Mouse (Mus musculus): ENCODE results near the gene Tsga10. TPM values are rescaled to one million over a fixed set of nuclear protein-coding genes. Genes with fewer than 3 reads are reported as not detected.

Gene Tsga10
- 0.29 and 0.43 TPM in 2 replicates for polyA plus RNA-seq (2012; rRNA removed)

DNA sequence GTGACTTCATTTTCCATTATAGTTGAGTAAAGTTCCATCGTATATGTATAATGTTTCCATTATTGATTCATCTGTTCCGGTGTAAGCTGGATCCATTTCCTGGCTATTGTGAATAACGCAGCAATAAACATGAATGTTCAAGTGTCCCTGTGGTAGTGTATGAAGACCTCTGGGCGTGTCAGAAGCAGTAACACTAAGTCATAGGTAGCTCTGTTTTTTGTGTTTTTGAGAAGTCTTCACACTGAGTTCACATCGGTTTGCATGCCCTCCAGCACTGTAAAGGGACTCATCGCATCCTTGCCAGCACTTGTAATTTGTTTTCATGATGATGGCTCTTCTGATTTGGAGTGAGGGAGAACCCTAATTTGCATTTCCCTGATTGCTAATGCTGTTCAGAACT, at the start of gene Tsga10:
Gene Tsga10, minus strand, starts transcription at position 144 of the 400 bp plus-strand sequence.
- 56% methylated on average over 6 of the region's 6 CpGs for WGBS
- DNase-seq (ENCODE audit: low read depth, low spot score), result no peak

DNA sequence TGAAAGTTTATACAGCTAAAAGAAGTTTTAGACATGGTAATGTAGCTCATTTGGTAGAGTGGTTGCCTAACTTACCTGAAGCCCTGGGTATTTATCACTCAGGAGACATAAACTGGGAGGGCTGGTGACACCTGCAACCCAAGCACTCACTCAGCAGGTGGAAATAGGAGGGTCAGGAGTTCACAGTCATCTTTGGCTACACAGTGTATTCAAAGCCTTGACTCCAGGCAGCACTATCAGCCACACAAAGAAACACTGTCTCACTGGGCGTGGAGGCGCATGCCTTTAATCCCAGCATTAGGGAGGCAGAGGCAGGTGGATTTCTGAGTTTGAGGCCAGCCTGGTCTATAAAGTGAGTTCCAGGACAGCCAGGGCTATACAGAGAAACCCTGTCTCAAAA, 46.5 kb upstream of the Tsga10 start:
- WGBS, result 67% methylated on average over 2 of the region's 2 CpGs
- DNase-seq (ENCODE audit: low read depth, low spot score), result no peak

DNA sequence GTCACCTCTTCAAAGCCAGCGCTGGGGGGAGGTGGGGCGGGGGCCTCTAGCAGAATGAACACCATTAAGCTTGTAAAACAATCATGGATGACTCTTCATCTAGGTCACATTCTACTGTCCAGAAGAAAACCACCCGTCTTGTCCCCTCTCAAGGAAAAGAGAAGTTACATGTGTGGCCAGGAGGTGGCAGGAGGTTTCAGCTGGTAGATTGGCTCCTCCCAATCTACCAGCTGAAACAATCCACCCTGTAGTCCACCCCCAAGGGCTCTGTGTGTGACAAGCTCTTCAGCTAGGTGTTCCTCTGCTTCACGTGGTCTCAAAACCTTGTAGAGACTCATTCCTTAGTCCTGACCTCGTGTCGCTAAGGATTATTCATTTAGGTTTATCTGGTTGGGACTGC, 36.9 kb upstream of the Tsga10 start:
- no peak for DNase-seq (ENCODE audit: low read depth, low spot score)
- WGBS, result 26% methylated on average over 6 of the region's 6 CpGs

DNA sequence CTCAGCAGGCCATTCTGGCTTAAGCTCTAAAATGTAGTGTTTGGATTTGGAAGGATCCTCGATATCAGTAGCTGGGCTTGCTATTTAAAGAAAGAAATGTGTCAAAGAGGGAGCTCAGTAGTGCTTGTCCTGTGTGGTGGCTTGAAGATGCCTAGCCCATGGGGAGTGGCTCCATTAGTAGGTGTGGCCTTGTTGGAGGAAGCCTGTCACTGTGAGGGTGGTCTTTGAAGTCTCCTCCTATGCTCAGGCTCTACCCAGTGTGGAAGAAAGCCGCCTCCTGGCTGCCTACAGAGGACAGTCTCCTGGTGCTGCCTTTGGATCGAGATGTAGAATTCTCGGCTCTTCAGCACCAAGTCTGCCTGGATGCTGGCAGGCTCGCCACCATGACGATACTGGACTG, 34.1 kb upstream of the Tsga10 start:
- no peak for DNase-seq (ENCODE audit: low read depth, low spot score)
- WGBS, result 62% methylated on average over 6 of the region's 6 CpGs

DNA sequence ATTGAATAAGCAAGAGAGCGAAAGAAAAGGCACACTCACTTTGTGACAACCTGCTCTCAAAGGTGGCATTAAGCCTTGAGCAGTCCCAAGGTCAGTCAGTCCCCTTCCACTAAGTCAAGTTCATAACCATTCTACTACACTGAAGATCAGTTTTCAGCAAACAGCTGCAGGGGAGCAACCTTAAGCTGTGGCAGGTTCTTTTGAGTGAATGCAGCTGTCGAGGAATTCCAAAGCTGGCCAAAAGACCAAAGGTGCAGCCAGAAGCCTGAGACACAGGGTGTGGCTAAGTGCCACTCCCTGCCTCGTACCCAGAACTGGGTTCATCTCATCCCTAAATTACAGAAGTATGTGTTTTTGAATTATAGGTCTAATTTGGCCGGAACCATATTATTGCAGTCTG, 33.6 kb upstream of the Tsga10 start:
- WGBS, result 35% methylated on average over 4 of the region's 4 CpGs

DNA sequence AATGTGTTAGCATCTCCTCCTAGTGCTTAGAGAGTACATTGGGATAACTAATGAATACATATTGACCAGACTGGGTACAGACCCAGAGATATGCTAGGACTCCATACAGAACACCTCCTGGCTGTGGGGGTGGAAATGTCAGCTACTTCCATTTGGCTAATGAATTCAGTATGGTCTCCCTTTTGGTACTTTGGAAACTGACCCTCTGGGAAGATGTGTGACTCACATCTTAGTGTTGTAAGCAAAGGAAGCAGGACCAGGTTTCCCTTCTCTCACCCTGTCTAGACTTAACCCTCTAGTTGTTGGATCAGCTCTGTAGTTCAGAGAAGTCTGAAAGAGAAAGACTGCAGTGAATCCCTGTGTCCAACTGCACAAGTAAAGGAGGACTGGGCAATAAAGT, 28.4 kb upstream of the Tsga10 start:
- DNase-seq (ENCODE audit: low read depth, low spot score), result no peak

More for the DNA sequence above, 33.6 kb upstream of the Tsga10 start:
- no peak for DNase-seq (ENCODE audit: low read depth, low spot score)

DNA sequence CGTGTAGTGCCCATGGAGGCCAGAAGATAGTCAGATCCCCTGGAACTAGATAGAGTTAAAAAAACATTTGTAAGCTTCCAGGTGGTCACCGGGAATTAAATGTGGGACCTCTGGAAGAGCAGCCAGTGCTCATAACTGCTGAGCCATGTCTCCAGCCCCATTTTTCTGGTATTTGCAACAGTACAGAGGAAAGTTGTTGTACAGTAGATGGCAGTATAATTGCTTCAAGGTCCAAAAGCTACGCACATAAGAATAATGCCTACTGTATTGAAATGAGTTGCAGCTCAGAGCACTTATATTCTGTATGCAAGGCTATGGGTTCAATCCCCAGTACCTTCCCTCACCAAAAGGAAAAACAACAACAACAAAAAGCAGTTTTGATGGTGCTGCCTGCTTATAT, 25.2 kb upstream of the Tsga10 start:
- 31% methylated on average over 3 of the region's 3 CpGs for WGBS
- no peak for DNase-seq (ENCODE audit: low read depth, low spot score)

DNA sequence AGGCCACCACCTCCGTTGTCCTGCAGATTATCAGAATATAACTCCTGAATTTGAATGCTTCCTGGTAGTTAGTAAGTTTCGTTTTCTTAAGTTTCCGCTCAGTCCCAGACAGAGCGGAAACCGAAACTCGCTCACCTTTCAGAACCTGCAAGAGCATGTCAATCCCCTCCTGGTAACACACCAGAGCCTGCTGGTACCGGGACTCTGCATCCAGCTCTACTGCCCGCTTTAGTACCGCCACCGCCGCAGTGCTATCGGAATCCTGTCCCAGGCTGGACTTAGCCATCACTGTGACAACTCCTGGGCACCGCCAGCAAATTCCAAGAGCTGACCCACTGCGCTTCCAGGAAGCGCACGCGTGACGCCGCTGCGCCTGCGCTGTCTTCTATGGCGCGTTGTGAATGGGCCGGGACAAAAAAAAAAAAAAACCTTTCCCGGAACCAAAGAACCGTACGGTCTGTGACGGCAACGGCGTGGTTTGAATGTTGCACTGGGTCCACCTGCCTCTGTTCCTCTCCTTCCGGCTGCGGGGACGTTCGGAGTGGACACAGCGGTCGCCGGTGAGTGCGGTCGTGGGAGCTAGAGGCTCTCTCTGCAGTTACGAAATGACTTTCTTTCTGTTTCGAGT, 23.9 kb upstream of the Tsga10 start, which contains the start of the genes Mitd1 and Mrpl30:
Gene Mitd1, minus strand, starts transcription at position 387 of the 628 bp plus-strand sequence.
Gene Mrpl30, plus strand, starts transcription at position 453 of the 628 bp plus-strand sequence.
- under 1% methylated on average over 41 of the region's 41 CpGs for WGBS
- DNase-seq (ENCODE audit: low read depth, low spot score), result peak; percentile 85

DNA sequence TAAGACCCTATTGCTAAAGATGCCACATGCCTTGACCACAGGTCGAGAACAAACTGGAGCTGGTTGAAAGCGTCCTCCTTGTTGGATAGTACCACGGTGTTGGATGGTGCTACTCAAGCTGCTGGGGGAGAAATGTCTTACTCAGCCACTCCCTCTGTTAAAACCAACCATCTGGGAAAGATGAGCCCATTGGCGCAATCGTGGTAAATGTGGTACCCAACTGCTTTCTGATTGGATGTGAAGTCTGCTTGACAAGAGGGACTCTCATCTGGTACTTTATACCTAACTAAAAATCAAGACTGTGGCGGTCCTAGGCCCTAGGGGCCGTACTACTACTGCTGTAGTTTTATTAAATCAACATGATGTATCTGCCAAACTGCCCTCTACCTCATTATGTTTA, 23.0 kb upstream of the Tsga10 start:
- no peak for DNase-seq (ENCODE audit: low read depth, low spot score)

DNA sequence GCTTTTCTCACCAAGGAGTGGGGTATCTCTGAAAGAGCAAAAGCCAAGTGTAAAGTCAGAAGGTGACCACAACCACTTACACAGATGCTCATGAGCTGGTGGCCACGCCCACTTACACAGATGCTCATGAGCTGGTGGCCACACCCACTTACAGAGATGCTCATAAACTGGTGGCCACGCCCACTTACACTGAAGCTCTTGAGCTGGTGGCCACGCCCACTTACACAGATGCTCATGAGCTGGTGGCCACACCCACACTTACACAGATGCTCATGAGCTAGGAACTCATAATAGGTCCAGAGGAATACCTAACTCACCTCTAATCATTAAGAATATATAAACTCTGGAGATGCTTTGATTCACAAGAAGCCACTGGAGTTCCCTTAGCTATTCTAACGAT, 18.2 kb upstream of the Tsga10 start:
- no peak for DNase-seq (ENCODE audit: low read depth, low spot score)
- WGBS, result 68% methylated on average over 4 of the region's 4 CpGs

More for the DNA sequence above, 23.0 kb upstream of the Tsga10 start:
- 79% methylated on average over 7 of the region's 7 CpGs for WGBS

DNA sequence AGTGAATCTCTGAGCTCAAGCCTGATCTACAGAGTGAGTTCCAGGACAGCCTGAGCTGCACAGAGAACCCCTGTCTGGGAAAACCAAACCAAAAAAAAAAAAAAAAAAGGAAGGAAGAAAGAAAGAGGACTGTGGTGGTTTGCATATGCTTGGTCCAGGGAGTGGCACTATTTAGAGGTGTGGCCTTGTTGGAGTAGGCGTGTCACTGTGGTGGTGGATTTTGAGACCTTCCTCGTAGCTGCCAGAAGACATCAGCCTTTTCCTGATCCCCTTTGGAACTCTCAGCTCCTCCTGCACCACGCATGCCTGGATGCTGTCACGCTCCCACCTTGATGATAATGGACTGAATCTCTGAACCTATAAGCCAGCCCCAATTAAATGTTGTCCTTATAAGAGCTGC, 17.2 kb upstream of the Tsga10 start:
- WGBS, result 67% methylated on average over 4 of the region's 4 CpGs
- DNase-seq (ENCODE audit: low read depth, low spot score), result no peak

DNA sequence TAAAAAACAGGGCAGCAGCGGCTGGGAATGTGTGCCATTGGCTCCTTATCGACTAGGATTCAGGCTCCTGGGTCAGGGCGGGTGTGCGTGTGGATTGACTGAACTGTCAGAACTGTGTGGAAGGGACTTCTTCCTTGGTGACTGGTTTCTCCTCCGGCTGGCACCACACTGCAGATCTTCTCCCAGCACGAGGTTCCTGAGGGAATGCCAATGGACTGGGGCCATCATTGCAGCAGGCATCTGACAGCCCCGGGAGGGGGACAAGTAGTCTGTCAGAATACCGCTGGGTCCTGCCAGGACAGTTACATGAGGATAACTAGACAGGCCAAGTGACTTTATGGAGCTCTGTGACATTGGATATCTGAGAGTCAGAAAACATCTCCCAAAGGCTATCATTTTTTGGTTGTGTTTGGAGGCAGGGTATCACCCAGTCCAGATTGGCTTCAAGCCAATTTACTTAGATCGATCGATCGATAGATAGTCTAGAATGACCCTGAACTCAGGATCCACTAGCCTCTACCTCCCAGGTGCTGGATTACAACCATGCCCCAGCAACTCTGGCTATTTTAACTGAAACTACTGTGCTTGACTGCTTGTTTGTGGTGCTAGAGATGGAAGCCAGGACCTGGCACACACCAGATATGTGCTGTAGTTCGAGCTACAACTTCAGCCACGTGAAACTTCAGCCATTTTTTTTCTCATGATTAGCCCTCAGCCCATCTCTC, 11.7 kb upstream of the Tsga10 start:
- 93% methylated on average over 13 of the region's 13 CpGs for WGBS
- no peak for DNase-seq (ENCODE audit: low read depth, low spot score)

DNA sequence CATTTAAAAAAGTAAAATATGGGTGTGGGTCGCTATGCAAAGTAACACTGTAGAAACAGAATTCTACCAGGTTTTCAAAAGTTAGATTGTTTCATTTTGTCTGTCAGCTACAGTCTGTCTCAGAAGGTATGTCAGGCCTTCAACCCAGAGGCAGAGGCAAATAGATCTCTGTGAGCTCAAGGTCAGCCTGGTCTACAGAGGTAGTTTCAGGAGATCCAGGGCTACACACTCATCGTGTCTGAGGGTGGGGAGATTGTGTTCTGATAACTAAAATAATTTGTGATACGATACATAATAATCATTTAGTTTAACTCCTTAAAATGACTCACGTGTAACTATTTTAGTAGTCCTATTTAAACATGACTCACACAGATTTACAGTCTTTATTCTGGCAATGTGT, 6.9 kb upstream of the Tsga10 start:
- 44% methylated on average over 4 of the region's 4 CpGs for WGBS
- DNase-seq (ENCODE audit: low read depth, low spot score), result no peak

DNA sequence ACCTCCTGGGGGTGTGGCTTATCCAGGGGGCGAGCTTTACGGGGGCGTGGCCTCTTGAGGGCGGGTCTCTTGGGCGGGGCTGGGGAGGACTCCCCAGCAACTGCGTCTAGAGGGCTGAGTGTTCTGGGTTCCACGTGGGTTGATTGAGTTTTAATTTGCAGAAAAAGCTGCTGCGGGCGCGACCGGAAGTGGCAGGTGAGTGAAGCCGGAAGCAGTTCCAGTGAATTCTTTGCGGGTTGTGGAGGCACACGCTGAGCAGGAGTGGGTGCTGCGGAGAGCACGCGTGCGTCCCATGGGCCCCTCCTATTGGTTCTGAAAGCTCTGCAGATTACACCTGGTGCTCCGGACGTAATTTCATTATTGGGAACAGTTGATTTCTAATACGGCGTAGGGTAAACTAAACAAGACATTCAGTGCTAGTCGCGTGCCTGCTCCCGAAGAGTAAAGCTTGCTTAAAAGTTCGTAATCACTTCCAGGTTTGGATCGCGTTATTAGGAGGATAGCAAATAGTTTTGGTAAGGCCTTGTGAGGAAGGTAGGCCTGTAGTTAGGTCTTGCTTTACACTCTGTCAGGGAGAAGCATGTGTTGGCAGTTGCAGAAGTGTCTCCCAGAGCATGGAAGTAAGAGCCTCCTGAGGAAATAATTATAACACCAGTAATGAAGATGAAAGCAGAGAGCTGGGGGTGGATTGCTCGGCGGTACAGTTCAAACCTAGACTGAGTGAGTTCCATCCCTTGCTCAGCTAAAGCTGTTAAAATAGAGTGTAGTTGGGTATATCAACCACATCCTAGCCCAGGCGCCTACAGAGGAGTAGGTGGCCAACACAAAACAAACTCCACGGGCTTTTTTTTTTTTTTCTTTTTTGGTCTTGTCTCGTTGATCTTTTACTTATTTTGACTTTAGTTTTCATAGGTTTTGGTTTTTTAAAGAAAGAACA, 6.2 kb upstream of the Tsga10 start:
- WGBS, result 2% methylated on average over 33 of the region's 33 CpGs

DNA sequence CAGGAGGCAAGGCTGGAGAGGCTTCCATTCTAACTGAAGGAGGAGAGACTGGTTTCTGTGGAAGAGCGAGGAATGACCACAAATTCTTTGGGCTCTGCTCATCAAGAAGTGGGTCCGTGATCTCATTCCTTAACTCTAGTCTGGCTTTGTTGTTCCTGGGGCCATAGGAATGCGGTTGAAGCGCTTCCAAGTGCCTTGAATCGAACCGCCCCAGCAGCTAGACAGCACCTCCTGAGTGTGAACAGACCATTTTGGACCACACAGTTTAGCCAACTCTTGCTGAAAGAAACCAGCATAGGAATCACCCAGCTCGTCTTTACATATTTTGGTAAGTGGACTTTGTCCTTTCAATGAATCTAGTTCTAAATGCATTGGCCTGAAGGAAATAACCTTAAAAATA, 5.5 kb upstream of the Tsga10 start, which contains the start of gene Lipt1:
Gene Lipt1, plus strand, starts transcription at position 35 of the 400 bp plus-strand sequence.
- 9% methylated on average over 7 of the region's 7 CpGs for WGBS
- DNase-seq (ENCODE audit: low read depth, low spot score), result no peak

More for the DNA sequence above, 6.2 kb upstream of the Tsga10 start:
- no peak for DNase-seq (ENCODE audit: low read depth, low spot score)

DNA sequence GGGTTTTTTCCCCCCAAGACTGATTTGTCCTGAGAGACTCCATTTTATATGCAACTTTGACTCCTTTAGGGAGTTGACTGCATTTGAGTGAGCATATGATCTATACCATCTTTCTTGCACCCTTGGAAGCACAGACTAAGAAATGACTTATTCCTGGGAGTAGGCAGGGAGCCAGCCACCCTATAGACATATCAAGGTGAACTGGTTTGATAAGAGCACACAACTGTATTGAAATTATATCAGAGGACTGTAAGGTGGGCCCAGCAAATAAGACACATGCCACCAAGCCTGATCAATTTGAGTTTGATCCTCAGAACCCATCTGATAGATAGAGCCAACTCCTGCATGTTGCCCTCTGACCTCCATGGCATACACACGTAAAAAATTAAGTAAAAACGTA, 3.1 kb upstream of the Tsga10 start:
- DNase-seq (ENCODE audit: low read depth, low spot score), result no peak
- WGBS, result 47% methylated on average over 2 of the region's 2 CpGs

DNA sequence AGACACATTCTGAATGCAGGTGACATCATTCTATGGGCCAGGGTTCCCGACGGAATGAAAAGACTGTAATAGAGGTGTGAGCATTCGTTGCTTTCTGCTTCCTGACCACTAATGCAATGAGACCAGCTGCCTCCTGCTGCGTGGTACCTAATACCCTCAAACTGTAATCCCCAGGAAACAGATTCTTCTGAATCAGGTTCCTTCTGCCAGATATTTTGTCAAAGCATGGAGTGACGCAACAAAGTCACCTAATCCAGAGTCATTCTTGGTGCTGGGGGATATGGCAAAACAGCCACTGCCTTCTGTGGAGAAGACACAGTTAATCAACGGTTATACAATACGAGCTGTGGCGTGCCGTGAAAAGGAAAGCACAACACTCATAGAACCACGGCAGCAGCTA, 2.4 kb upstream of the Tsga10 start:
- no peak for DNase-seq (ENCODE audit: low read depth, low spot score)
- WGBS, result 56% methylated on average over 10 of the region's 10 CpGs

DNA sequence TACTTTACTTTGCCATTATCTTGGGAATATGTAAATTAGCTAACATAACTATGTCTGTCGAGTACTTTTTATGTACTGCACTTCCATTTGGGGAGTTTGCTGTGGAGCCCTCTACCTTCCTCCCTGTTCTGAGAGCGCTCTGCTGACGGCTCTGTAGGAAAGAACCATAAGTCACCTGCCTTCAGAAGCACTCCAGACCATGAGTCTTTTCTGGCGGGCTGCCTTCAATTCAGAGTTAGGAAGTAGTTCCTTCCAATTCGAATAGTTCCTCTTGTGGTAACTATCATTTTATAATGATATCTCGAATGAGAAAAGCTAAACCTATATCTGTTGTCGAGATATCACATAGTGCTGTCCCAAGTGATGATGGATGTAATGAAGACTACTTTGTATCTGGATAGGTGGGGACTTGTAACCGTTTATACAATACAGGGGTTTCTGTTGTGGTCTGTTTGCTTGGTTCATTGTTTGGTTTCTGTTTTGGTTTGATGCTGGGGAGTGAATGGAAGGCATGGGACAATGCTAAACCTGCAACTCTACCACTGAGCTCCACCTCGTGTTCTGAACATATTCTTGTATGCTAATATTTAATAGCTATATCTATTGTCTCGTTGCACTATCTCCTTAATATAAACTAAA, 1.6 kb upstream of the Tsga10 start:
- 63% methylated on average over 10 of the region's 10 CpGs for WGBS
- DNase-seq (ENCODE audit: low read depth, low spot score), result no peak

DNA sequence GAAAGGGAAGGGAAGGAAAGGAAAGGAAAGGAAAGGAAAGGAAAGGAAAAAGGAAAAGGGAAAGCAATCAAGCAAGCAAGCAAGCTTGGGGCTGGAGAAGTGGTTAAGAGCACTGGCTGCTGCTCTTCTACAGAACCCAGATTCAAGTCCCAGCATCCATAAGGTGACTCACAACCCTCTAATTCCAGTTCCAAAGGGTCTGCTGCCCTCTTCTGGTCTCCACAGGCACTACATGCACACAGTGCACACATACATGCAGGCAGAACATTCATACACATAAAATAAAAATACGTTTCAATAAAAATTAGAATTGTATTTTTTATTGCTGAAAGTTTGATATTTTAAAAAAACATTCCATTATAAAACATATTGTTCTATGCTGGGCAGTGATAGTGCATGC, 827 bp upstream of the Tsga10 start:
- no peak for DNase-seq (ENCODE audit: low read depth, low spot score)
- WGBS, result 81% methylated on average over 1 of the region's 1 CpGs
